Mouse (Mus musculus) hindbrain, embryonic 12.5 days (tissue): ENCODE data around the gene Zdhhc13. TPM values are rescaled to one million over a fixed set of nuclear protein-coding genes. Genes with fewer than 3 reads are reported as not detected.

Source experiments
- ATAC-seq: fragments of 200-750 bp; cut with Nextera tagmentation; 2 replicates; pipeline ENCODE4 v1.8.0; 2017; ENCODE audit warnings: moderate TSS enrichment; ENCODE audit not compliant: low FRiP score
- H3K27ac ChIP-seq: fragments of 300-500 bp; sonication (generic); 2 replicates; pipeline ENCODE4 v1.5.1; 2016; ENCODE audit warnings: mild to moderate bottlenecking
- H3K27me3 ChIP-seq: fragments of 300-500 bp; sonication (generic); 2 replicates; pipeline ENCODE4 v1.6.1; 2016; ENCODE audit warnings: mild to moderate bottlenecking
- H3K36me3 ChIP-seq: fragments of 300-500 bp; sonication (generic); 2 replicates; pipeline ENCODE4 v1.6.1; 2016; ENCODE audit warnings: mild to moderate bottlenecking
- H3K4me1 ChIP-seq: fragments of 300-500 bp; sonication (generic); 2 replicates; pipeline ENCODE4 v1.6.1; 2016
- H3K4me2 ChIP-seq: fragments of 300-500 bp; sonication (generic); replicated peaks from 2 replicates; pipeline ENCODE4 v1.6.1; 2016; ENCODE audit warnings: mild to moderate bottlenecking
- H3K4me3 ChIP-seq: fragments of 300-500 bp; sonication (generic); 2 replicates; pipeline ENCODE4 v1.5.1; 2016; ENCODE audit warnings: mild to moderate bottlenecking
- H3K9ac ChIP-seq: fragments of 300-500 bp; sonication (generic); 2 replicates; pipeline ENCODE4 v1.6.1; 2016; ENCODE audit warnings: mild to moderate bottlenecking, moderate library complexity
- H3K9me3 ChIP-seq: fragments of 300-500 bp; sonication (generic); replicated peaks from 2 replicates; pipeline ENCODE4 v1.6.1; 2016; ENCODE audit warnings: mild to moderate bottlenecking
- WGBS: fragments of 180-500 bp; shearing (Covaris S2); methylation state at CpG from one replicate; pipeline ENCODE4 v1.1.7; 2016; 5-methylcytosine and 5-hydroxymethylcytosine counted together
- polyA plus RNA-seq: library from polyadenylated mRNA; unstranded; fragments of >200 nt; fragmentation: Nextera tagmentation; extraction: Ambion mirVana; gene quantifications from 2 replicates; pipeline ENCODE4 v1.2.1, GENCODE M21; 2016

Gene Zdhhc13
- polyA plus RNA-seq, 1 experiment from 2014 or later, result 36.3 TPM

DNA sequence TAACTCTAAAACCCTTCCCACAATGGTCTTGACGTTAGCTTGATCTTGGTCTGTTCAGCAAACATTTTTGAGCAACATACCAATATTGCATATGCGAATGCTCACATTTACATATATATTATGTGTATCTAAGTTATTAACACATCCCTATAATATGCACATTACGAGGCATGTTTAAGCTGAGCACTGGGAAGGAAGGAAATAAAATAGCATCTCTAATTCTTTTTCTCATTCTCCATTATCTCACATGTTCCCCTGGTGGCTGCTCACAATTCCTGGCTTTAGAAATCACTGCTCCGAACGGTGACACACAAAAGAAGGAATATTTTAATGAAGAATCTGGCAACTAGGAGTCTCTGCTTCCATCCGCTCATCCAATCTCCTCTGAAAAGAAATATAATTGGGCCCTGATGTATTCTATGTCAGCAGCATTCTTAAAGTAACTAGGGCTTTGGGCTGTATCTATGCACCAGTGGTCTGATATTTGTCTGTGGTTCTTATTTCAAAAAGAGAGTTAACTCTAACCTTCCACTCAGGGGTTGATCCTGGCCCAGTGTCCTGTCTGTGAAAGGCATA is 62.8 kb downstream of the Zdhhc13 start:
- Histone ChIP-seq H3K9ac (no peak overlapping the region), H3K4me2 (no peak overlapping the region), H3K27me3 (peaks cover 14% of the 10 kb centered on the region), H3K4me1 (no peaks in the 10 kb centered on the region; the same call in 1 of the 2 replicates), H3K36me3 (no peaks in the 10 kb centered on the region), H3K4me3 (no peak overlapping the region), H3K9me3 (no peaks in the 10 kb centered on the region), H3K27ac (no peak overlapping the region)
- no peak for ATAC-seq
- 60% methylated on average over 6 of the region's 6 CpGs for WGBS

DNA sequence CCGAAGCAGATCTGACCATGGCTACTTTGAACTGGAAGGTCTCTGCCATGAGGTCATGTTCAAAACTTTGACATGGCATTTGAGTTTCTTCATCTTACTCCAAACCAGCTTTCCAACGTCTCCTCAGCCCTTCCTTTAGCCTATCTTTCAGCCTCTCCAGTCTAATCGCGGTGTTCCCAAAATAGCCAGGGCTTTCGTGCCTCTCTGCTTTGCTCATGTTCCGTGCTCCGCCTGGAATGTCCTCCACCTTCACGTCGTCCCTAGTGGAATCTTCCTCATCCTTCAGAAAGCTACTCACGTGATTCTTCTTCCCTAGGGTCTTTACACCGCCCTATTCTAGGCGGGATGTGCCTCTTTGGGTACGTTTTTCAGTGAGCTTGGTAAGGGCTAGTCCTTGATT is 64.7 kb downstream of the Zdhhc13 start:
- H3K4me1 ChIP-seq, result no peaks in the 10 kb centered on the region
- peaks cover 3% of the 10 kb centered on the region for H3K27me3 ChIP-seq
- H3K27ac ChIP-seq, result no peak overlapping the region
- H3K4me3 ChIP-seq, result no peak overlapping the region
- H3K9me3 ChIP-seq, result no peaks in the 10 kb centered on the region
- no peak overlapping the region for H3K4me2 ChIP-seq
- no peaks in the 10 kb centered on the region for H3K36me3 ChIP-seq
- WGBS, result 84% methylated on average over 13 of the region's 13 CpGs
- no peak overlapping the region for H3K9ac ChIP-seq
- no peak for ATAC-seq

DNA sequence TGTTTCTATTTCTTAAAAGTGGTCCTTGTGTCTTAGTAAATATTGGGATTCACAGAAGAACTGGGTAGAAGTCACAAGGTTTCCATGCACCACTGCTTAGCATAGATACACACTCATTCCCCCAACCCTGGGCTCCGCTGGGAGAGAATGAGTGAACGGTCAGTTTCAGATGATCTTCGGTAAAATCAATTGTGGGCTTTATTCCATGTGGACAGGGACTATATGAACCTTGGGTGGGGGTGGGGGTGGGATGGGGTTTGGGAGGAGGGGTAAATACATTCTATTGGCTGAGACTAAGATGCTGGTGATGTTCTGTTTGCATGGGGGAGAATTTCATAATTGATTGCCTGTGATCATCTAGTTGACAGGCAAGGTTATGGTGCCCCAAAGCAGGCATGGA is 66.7 kb downstream of the Zdhhc13 start:
- ATAC-seq, result no peak
- WGBS, result 95% methylated on average over 3 of the region's 3 CpGs
- H3K9me3 ChIP-seq, result no peaks in the 10 kb centered on the region

GRCm38 (mm10) chr7:48858257-48858656 is 69.5 kb downstream of the Zdhhc13 start:
- no peak for ATAC-seq
- Histone ChIP-seq H3K4me3 (no peak overlapping the region), H3K27me3 (no peaks in the 10 kb centered on the region), H3K9me3 (no peaks in the 10 kb centered on the region), H3K4me1 (no peaks in the 10 kb centered on the region), H3K4me2 (no peak overlapping the region), H3K36me3 (no peaks in the 10 kb centered on the region), H3K9ac (no peak overlapping the region), H3K27ac (no peak overlapping the region)
- WGBS, result 75% methylated on average over 1 of the region's 1 CpGs

More for the DNA sequence above, 66.7 kb downstream of the Zdhhc13 start:
- Histone ChIP-seq H3K36me3 (no peaks in the 10 kb centered on the region), H3K4me2 (no peak overlapping the region), H3K4me1 (no peaks in the 10 kb centered on the region), H3K9ac (no peak overlapping the region), H3K4me3 (no peak overlapping the region), H3K27ac (no peak overlapping the region), H3K27me3 (peaks cover 3% of the 10 kb centered on the region; the same call in 1 of the 2 replicates)

- no peaks in the 10 kb centered on the region for H3K27me3 ChIP-seq
- H3K27ac ChIP-seq, result no peak overlapping the region
- H3K36me3 ChIP-seq, result no peaks in the 10 kb centered on the region
- no peak overlapping the region for H3K4me3 ChIP-seq
- H3K4me1 ChIP-seq, result no peaks in the 10 kb centered on the region
- no peak for ATAC-seq
- 91% methylated on average over 4 of the region's 4 CpGs for WGBS
- no peak overlapping the region for H3K9ac ChIP-seq
- no peak overlapping the region for H3K4me2 ChIP-seq
- no peaks in the 10 kb centered on the region for H3K9me3 ChIP-seq
Measured at GRCm38 (mm10) chr7:48859362-48859761, 70.6 kb downstream of the Zdhhc13 start.

GRCm38 (mm10) chr7:48860948-48861347 is 72.1 kb downstream of the Zdhhc13 start:
- Histone ChIP-seq H3K27me3 (no peaks in the 10 kb centered on the region), H3K4me2 (no peak overlapping the region), H3K36me3 (peaks cover 8% of the 10 kb centered on the region), H3K9ac (no peak overlapping the region), H3K27ac (no peak overlapping the region), H3K9me3 (no peaks in the 10 kb centered on the region), H3K4me3 (no peak overlapping the region), H3K4me1 (no peaks in the 10 kb centered on the region)
- 75% methylated on average over 1 of the region's 1 CpGs for WGBS
- ATAC-seq, result no peak

- no peaks in the 10 kb centered on the region for H3K4me1 ChIP-seq
- H3K4me3 ChIP-seq, result no peak overlapping the region
- WGBS, result 91% methylated on average over 4 of the region's 4 CpGs
- no peak for ATAC-seq
- no peak overlapping the region for H3K4me2 ChIP-seq
- H3K9ac ChIP-seq, result no peak overlapping the region
- H3K27ac ChIP-seq, result no peak overlapping the region
- H3K36me3 ChIP-seq, result peaks cover 13% of the 10 kb centered on the region
- H3K9me3 ChIP-seq, result no peaks in the 10 kb centered on the region
- H3K27me3 ChIP-seq, result no peaks in the 10 kb centered on the region
Measured at GRCm38 (mm10) chr7:48861796-48862195, 73.0 kb downstream of the Zdhhc13 start.

DNA sequence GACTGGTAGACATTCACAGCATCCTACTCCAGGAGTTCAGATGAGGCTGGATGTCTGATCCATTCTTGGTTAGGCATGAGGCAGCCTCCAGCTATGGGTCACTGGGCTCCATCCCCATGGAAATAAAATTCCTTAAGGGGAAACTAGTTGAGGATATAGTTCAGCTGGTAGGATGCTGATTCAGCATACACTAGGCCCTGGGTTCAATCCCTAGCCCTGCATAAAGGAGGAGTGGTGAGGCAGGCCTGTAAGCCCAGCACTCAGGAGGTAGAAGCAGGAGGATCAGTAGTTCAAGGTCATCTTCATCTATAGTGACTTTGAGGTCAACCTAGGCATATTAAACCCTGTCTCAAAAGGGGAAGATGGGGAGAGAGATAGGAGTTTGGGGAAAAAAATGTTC is 75.4 kb downstream of the Zdhhc13 start:
- Histone ChIP-seq H3K27ac (no peak overlapping the region), H3K9me3 (no peaks in the 10 kb centered on the region), H3K27me3 (no peaks in the 10 kb centered on the region), H3K4me1 (no peaks in the 10 kb centered on the region), H3K4me2 (no peak overlapping the region), H3K9ac (no peak overlapping the region), H3K4me3 (no peak overlapping the region), H3K36me3 (peaks cover 23% of the 10 kb centered on the region)
- ATAC-seq, result no peak

DNA sequence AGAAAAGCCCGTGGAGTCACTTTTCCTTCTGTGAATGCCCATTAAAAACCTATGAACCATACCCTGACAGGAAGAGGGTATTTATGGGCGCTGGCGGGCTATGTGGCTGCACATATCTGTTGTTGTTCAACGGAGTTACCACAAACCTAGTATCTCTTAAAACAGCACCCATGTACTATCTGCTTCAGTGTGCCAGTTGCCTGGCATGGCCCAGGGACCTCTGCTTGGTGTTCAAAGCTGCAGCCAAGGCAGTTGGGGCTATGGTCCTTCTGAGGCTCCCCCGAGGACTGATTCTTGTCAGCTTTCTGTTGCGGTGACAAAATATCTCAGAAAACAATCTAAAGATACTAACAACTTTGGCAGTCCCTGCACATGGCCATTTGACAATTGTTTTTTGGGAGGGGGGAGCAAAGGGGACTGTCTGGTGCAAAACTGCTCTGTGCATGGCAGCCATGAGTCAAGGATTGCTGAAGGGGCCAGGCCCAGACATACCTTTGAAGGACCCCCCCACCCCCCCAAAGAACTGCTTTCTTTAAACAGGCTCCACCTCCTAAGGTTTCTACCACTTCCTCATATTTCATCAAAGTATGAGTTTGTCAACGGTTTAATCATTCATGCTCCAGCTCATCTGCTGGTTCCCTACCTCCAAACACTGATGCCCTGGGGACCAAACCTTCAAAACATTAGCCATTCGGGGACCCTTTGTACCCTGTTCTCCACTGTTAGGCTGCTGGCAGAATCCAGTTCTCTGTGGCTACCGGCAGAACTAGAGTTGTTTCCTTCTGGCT is 76.1 kb downstream of the Zdhhc13 start:
- Histone ChIP-seq H3K4me3 (no peak overlapping the region), H3K36me3 (peaks cover 26% of the 10 kb centered on the region), H3K4me2 (no peak overlapping the region), H3K27ac (no peak overlapping the region), H3K4me1 (no peaks in the 10 kb centered on the region), H3K9ac (no peak overlapping the region), H3K9me3 (no peaks in the 10 kb centered on the region), H3K27me3 (no peaks in the 10 kb centered on the region)
- WGBS, result 90% methylated on average over 9 of the region's 9 CpGs
- ATAC-seq, result no peak

DNA sequence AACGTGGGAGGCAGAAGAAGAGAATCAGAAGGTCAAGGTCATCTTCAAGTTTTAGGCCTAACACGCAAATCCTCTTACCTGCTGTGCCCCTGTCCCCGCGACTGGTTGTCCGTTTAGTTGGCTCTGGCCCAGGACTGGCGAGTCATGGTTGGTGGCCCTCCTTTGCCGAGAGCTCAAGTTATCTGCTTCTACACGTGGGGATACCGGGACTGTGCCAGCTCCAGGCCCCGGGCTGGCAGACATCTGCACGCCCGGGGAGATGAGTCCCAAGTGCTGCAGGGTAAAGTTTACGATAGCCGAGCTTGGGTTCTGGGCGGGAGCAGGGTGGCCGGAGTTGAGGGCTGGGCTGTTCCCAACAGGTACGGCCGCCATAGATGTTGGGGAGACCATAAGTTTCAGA is 78.8 kb downstream of the Zdhhc13 start:
- H3K4me1 ChIP-seq, result no peaks in the 10 kb centered on the region
- 93% methylated on average over 18 of the region's 18 CpGs for WGBS
- H3K9me3 ChIP-seq, result no peaks in the 10 kb centered on the region
- no peak overlapping the region for H3K9ac ChIP-seq
- no peak overlapping the region for H3K27ac ChIP-seq
- H3K27me3 ChIP-seq, result no peaks in the 10 kb centered on the region
- no peak for ATAC-seq
- no peak overlapping the region for H3K4me3 ChIP-seq
- no peak overlapping the region for H3K4me2 ChIP-seq
- peaks cover 52% of the 10 kb centered on the region for H3K36me3 ChIP-seq

DNA sequence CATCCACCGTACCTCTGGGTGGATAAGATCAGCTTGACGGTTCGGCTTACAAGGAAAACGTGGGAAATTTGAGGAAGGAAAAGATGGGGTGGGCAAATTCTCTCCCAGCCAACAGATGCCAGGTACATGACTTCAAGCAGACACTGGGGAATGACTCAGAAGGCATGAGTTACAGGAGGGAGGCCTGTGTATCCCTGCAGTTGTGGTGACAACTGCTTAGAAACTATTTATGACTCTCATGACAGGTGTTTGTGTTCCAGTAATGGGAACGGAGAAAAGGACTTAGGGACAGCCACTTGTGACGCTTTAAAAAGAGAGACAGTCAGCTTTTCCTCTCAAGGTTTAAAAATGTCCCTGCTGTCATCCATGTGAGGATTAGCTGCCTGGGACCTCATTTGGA is 81.3 kb downstream of the Zdhhc13 start:
- Histone ChIP-seq H3K9me3 (no peaks in the 10 kb centered on the region), H3K4me1 (no peaks in the 10 kb centered on the region), H3K36me3 (peaks cover 73% of the 10 kb centered on the region), H3K27me3 (no peaks in the 10 kb centered on the region), H3K27ac (no peak overlapping the region), H3K4me3 (no peak overlapping the region), H3K4me2 (no peak overlapping the region), H3K9ac (no peak overlapping the region)
- WGBS, result 90% methylated on average over 6 of the region's 6 CpGs
- ATAC-seq, result no peak

GRCm38 (mm10) chr7:48870579-48871180 is 81.9 kb downstream of the Zdhhc13 start:
- Histone ChIP-seq H3K9me3 (no peaks in the 10 kb centered on the region), H3K27ac (no peak overlapping the region), H3K4me3 (no peak overlapping the region), H3K4me1 (no peaks in the 10 kb centered on the region), H3K9ac (no peak overlapping the region), H3K4me2 (no peak overlapping the region), H3K36me3 (peaks cover 73% of the 10 kb centered on the region), H3K27me3 (no peaks in the 10 kb centered on the region)
- ATAC-seq, result no peak
- WGBS, result 92% methylated on average over 21 of the region's 21 CpGs

- H3K9ac ChIP-seq, result no peak overlapping the region
- H3K9me3 ChIP-seq, result no peaks in the 10 kb centered on the region
- 98% methylated on average over 11 of the region's 11 CpGs for WGBS
- H3K27me3 ChIP-seq, result no peaks in the 10 kb centered on the region
- no peak for ATAC-seq
- H3K36me3 ChIP-seq, result peaks cover 73% of the 10 kb centered on the region
- no peaks in the 10 kb centered on the region for H3K4me1 ChIP-seq
- H3K27ac ChIP-seq, result no peak overlapping the region
- no peak overlapping the region for H3K4me3 ChIP-seq
- H3K4me2 ChIP-seq, result no peak overlapping the region
Measured at GRCm38 (mm10) chr7:48871292-48871691, 82.5 kb downstream of the Zdhhc13 start.
